Mouse (Mus musculus): ENCODE data around the gene Sprr2d. TPM values are rescaled to one million over a fixed set of nuclear protein-coding genes. Genes with fewer than 3 reads are reported as not detected.

The Sprr2d gene
- not detected in 2 replicates for total RNA-seq (2017)

DNA sequence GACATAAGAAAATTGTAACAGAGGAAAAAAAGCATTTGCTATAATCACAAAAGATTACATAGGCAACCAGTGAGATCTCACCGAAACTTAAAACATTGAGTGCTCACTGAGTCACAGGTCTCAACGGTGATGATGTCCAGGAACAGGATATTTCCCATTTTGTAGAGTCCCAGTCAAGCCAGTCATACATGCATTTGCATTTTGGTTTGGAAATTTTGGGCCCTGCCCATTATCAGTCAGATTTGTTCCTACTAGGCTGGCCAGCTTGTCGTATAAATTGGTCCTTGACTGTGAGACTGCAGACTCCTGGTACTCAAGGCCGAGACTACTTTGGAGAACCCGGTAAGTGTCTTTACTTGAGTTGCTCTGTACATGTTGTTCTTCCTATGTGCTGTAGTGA is at the start of gene Sprr2d:
Sprr2d (plus strand) TSS at position 301 of the 400 bp plus-strand sequence.
- ATAC-seq (replicated peaks in 1 of 2; ENCODE audit: insufficient read depth in 1 of 2, low FRiP score in 2 of 2, low TSS enrichment in 1 of 2, low read depth in 1 of 2, poor library complexity in 2 of 2, severe bottlenecking in 2 of 2), result no peak

DNA sequence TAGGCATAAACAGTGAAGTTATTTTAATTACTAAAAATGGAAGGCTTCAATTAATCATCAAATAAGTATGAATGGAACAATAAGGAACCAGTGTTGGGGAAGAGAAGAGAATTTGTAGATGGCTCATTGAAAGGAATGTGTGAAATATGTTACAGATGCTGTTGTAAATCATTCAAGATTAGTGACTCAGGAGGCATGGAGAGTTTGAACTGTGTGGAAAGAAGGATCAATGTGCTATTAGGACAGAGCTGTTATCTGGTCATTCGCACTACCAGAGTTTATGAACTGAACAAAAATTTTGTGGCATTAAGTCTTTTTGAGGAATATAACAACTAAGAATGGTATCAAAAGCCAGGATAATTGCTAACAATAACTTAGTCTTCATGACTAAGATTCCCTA is 31.5 kb upstream of the Sprr2d start:
- no peak for ATAC-seq (replicated peaks in 1 of 2; ENCODE audit: insufficient read depth in 1 of 2, low FRiP score in 2 of 2, low TSS enrichment in 1 of 2, low read depth in 1 of 2, poor library complexity in 2 of 2, severe bottlenecking in 2 of 2)

DNA sequence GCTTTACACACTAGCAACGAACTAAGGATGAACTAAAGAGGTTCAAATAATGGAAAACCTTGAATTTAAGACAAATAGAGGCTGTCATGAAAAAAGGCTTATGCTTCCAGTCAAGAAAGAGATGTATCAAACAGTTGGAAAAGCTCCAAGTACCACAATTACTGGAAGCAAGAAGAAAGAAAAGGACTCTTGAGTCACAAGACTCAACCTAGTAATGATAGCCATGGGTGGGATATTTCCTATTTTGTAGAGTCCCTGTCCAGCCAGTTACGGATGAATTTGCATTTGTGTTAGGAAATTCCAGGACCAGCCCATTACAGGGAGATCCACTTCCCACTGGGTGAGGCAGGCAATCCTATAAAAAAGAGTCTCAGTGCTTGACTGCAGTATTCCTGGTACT is 22.6 kb upstream of the Sprr2d start, which contains the start of gene Sprr2b:
Sprr2b (plus strand) TSS at position 301 of the 400 bp plus-strand sequence.
- peak in 1 of 2 experiments; percentile 37; a peak in 1 of 4 replicates for ATAC-seq (replicated peaks in 1 of 2; ENCODE audit: insufficient read depth in 1 of 2, low FRiP score in 2 of 2, low TSS enrichment in 1 of 2, low read depth in 1 of 2, poor library complexity in 2 of 2, severe bottlenecking in 2 of 2)

DNA sequence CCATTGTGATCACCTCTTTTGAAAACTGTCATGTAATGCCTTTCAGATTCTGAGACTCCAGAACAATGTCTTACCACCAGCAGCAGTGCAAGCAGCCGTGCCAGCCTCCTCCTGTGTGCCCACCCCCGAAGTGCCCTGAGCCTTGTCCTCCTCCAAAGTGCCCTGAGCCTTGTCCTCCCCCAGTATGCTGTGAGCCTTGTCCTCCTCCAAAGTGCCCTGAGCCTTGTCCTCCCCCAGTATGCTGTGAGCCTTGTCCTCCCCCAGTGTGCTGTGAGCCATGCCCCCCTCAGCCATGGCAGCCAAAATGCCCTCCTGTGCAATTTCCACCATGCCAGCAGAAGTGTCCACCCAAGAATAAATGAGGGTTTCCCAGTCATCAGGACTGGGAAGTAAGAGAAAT is 21.6 kb upstream of the Sprr2d start:
- no peak for ATAC-seq (replicated peaks in 1 of 2; ENCODE audit: insufficient read depth in 1 of 2, low FRiP score in 2 of 2, low TSS enrichment in 1 of 2, low read depth in 1 of 2, poor library complexity in 2 of 2, severe bottlenecking in 2 of 2)

DNA sequence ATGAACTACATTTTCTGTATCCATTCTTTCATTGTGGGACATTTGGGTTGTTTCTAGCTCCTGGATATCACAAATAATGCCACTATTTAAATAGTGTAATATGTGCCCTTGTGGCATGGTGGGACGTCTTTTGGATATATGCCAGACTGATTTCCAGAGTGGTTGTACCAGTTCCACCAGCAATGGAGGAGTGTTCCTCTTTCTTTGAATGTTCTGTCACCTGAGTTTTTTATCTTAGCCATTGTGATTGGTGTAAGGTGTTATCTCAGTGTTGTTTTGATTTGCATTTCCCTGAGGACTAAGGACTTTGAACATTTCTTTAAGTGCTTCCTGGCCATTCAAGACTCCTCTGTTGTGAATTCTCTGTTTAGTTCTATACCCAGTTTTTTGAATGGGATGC is 2.7 kb upstream of the Sprr2d start:
- no peak for ATAC-seq (replicated peaks in 1 of 2; ENCODE audit: insufficient read depth in 1 of 2, low FRiP score in 2 of 2, low TSS enrichment in 1 of 2, low read depth in 1 of 2, poor library complexity in 2 of 2, severe bottlenecking in 2 of 2)

DNA sequence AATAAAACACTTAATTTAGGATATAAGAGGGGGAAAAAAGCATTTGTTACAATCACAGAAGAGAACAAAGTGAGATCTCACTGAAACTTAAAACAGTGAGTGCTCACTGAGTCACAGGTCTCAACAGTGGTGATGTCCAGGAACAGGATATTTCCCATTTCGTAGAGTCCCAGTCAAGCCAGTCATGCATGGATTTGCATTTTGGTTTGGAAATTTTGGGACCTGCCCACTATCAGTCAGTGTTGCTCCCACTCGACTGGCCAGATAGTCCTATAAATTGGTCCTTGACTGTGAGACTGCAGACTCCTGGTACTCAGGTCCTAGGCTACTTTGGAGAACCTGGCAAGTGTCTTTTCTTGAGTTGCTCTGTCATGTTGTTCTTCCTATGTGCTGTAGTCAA is 12.9 kb downstream of the Sprr2d start, which contains the start of gene Sprr2e:
Sprr2e (plus strand) TSS at position 301 of the 400 bp plus-strand sequence.
- ATAC-seq (replicated peaks in 1 of 2; ENCODE audit: insufficient read depth in 1 of 2, low FRiP score in 2 of 2, low TSS enrichment in 1 of 2, low read depth in 1 of 2, poor library complexity in 2 of 2, severe bottlenecking in 2 of 2), result no peak

DNA sequence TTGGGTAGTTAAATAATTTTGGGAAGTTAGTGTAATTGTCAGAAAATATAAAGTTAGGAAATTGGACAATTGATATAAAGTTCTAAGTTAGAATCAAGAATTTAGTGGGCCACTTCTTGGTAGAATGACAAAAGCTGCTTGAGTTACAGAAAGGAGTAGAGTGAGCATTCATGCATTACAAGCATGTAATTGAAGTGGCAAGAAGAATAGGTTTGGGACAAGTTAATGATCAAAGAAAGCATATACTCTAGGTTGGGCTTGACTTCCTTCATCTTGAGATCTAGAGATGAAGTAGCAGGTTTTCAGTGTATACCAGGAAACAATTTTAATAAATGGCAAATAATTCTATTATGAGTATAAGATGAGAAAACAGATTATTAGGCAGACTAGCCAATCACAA is 22.7 kb downstream of the Sprr2d start:
- ATAC-seq (replicated peaks in 1 of 2; ENCODE audit: insufficient read depth in 1 of 2, low FRiP score in 2 of 2, low TSS enrichment in 1 of 2, low read depth in 1 of 2, poor library complexity in 2 of 2, severe bottlenecking in 2 of 2), result no peak

DNA sequence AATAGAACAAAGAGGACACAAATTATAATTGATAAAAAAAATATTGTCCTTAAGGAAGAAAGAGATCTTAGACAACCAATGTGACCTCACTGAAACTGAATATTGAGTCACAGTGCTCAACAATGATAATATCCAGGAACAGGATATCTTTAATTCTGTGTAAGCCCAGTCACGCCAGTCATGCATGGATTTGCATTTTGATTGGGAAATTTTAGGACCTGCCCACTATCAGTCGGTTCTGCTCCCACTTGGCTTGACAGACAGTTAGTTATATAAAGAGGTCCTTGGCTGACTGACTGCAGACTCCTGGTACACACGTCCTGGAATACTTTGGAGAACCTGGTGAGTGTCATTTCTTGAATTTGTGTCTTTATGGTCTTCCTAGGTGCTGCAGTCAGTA is 25.9 kb downstream of the Sprr2d start, which contains the start of gene Sprr2f:
Sprr2f (plus strand) TSS at position 301 of the 400 bp plus-strand sequence.
- ATAC-seq (replicated peaks in 1 of 2; ENCODE audit: insufficient read depth in 1 of 2, low FRiP score in 2 of 2, low TSS enrichment in 1 of 2, low read depth in 1 of 2, poor library complexity in 2 of 2, severe bottlenecking in 2 of 2), result no peak

DNA sequence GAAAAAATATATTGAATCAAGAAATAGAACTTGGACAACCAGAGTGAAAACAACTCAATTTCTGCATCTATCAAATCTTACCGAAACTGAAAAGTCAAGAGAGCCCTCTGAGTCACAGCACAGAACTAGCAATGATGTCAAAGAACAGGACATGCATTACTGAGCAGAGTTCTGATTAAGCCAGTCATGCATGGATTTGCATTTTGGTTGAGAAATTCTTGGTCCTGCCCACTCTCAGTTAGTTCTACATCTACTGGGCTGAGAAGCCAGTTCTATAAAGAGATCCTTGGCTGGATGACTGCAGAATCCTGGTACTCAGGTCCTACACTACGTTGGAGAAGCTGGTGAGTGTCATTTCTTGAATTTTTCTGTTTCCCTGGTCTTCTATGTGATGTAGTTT is 34.7 kb downstream of the Sprr2d start:
- no peak for ATAC-seq (replicated peaks in 1 of 2; ENCODE audit: insufficient read depth in 1 of 2, low FRiP score in 2 of 2, low TSS enrichment in 1 of 2, low read depth in 1 of 2, poor library complexity in 2 of 2, severe bottlenecking in 2 of 2)

DNA sequence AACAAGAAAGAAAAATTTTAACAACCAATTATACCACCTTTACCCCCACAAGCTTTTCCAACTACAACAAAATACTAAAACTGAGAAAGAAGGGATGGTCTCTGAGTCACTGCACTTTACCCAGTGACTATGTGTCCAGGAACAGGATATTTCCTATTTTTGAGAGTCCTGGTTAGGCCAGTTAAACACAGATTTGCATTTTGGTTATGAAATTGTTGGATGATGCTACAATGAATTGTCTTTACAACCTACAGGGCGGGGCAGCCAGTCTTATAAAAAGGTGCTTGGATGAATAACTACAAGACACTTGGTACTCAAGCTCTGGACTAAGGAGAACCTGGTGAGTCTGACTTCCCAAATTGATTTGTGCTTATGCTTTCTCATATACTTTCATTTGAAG is 46.4 kb downstream of the Sprr2d start, which contains the start of gene Sprr2h:
Sprr2h (plus strand) TSS at position 301 of the 400 bp plus-strand sequence.
- ATAC-seq (replicated peaks in 1 of 2; ENCODE audit: insufficient read depth in 1 of 2, low FRiP score in 2 of 2, low TSS enrichment in 1 of 2, low read depth in 1 of 2, poor library complexity in 2 of 2, severe bottlenecking in 2 of 2), result no peak

Other genes with a start within 250 kb of the Sprr2d start
- not detected in 2 replicates for gene Prr9, start 215.2 kb upstream of the Sprr2d start, total RNA-seq (2017)
- not detected in 2 replicates for gene Lelp1, start 196.4 kb upstream of the Sprr2d start, total RNA-seq (2017)
- gene Sprr2a1, start 123.3 kb upstream of the Sprr2d start, total RNA-seq (2017), result not detected in 2 replicates
- gene Sprr2a2, start 123.2 kb upstream of the Sprr2d start, total RNA-seq (2017), result 0.44 TPM in 1 of 2 replicates, not detected in the other
- not detected in 2 replicates for gene Sprr2a3, start 53.7 kb upstream of the Sprr2d start, total RNA-seq (2017)
- not detected in 2 replicates for gene Sprr2b, start 22.5 kb upstream of the Sprr2d start, total RNA-seq (2017)
- gene Sprr2e, start 13.0 kb downstream of the Sprr2d start, total RNA-seq (2017), result not detected in 2 replicates
- not detected in 2 replicates for gene Sprr2f, start 26.0 kb downstream of the Sprr2d start, total RNA-seq (2017)
- not detected in 2 replicates for gene Sprr2h, start 46.5 kb downstream of the Sprr2d start, total RNA-seq (2017)
- not detected in 2 replicates for gene Sprr2i, start 68.9 kb downstream of the Sprr2d start, total RNA-seq (2017)
- not detected in 2 replicates for gene Sprr2j-ps, start 78.9 kb downstream of the Sprr2d start, total RNA-seq (2017)
- 1.0 and 1.6 TPM in 2 replicates for gene Gm9774, start 90.3 kb downstream of the Sprr2d start, total RNA-seq (2017)
- not detected in 2 replicates for gene Sprr2k, start 93.4 kb downstream of the Sprr2d start, total RNA-seq (2017)
- gene Sprr1b, start 99.6 kb downstream of the Sprr2d start, total RNA-seq (2017), result not detected in 2 replicates
- not detected in 2 replicates for gene Sprr3, start 119.6 kb downstream of the Sprr2d start, total RNA-seq (2017)
- not detected in 2 replicates for gene Sprr1a, start 146.8 kb downstream of the Sprr2d start, total RNA-seq (2017)
- not detected in 2 replicates for gene Sprr4, start 161.4 kb downstream of the Sprr2d start, total RNA-seq (2017)
- gene 2310046K23Rik, start 195.4 kb downstream of the Sprr2d start, total RNA-seq (2017), result not detected in 2 replicates
- not detected in 2 replicates for gene Ivl, start 234.6 kb downstream of the Sprr2d start, total RNA-seq (2017)
- not detected in 2 replicates for gene Smcp, start 249.9 kb downstream of the Sprr2d start, total RNA-seq (2017)

All from hematopoietic stem cell, adult 5-6 weeks (primary cell).